Mouse (Mus musculus): ENCODE results near the gene Cd96. TPM values are rescaled to one million over a fixed set of nuclear protein-coding genes. Genes with fewer than 3 reads are reported as not detected.

Gene Cd96
- polyA plus RNA-seq, 1 experiment = not detected

- no peak for TF ChIP-seq MAX (IDR thresholded peaks at IDR 0.05; ENCODE audit: low read depth)
- TF ChIP-seq POLR2A (IDR thresholded peaks at IDR 0.05; ENCODE audit: insufficient read length, low read depth) = no peak
- TF ChIP-seq E2F4 (IDR thresholded peaks at IDR 0.05; ENCODE audit: insufficient read depth) = no peak
- no peak for TF ChIP-seq MYOG (IDR thresholded peaks at IDR 0.05; ENCODE audit: control insufficient read depth in 1 of 3, insufficient read depth in 1 of 3, insufficient read length in 2 of 3, low read depth in 2 of 3)
- no peak for TF ChIP-seq USF1 (IDR thresholded peaks at IDR 0.05; ENCODE audit: low read depth)
- no peak for TF ChIP-seq MYOD1 (IDR thresholded peaks at IDR 0.05; ENCODE audit: control insufficient read depth in 1 of 3, insufficient read length in 2 of 3, low read depth in 2 of 3)
- no peak for TF ChIP-seq TCF12 (IDR thresholded peaks at IDR 0.05; ENCODE audit: insufficient read depth, poor library complexity, severe bottlenecking)
- TF ChIP-seq CEBPB (IDR thresholded peaks at IDR 0.05; ENCODE audit: insufficient read depth, poor library complexity, severe bottlenecking) = no peak
- no peak for TF ChIP-seq POLR2AphosphoS2 (IDR thresholded peaks at IDR 0.05; ENCODE audit: insufficient read length, low read depth)
- TF ChIP-seq TCF3 (IDR thresholded peaks at IDR 0.05; ENCODE audit: insufficient read length, low read depth) = no peak
- no peak for TF ChIP-seq SRF (IDR thresholded peaks at IDR 0.05; ENCODE audit: control insufficient read depth, insufficient read length, low read depth)
- no peak for TF ChIP-seq REST (IDR thresholded peaks at IDR 0.05; ENCODE audit: insufficient read depth, insufficient read length)
Measured at GRCm38 (mm10) chr16:46092935-46093334, 27.1 kb downstream of the Cd96 start.

GRCm38 (mm10) chr16:46086874-46087473 is 33.1 kb downstream of the Cd96 start:
- Histone ChIP-seq H3K79me2 (ENCODE audit: control insufficient read depth, insufficient read depth) (no peaks in the 10 kb centered on the region), H3K36me3 (ENCODE audit: control insufficient read depth, insufficient read depth) (no peaks in the 10 kb centered on the region), H3K4me2 (ENCODE audit: low read depth) (no peak overlapping the region), H3K27me3 (ENCODE audit: control insufficient read depth, insufficient read depth, insufficient read length) (no peaks in the 10 kb centered on the region), H3ac (ENCODE audit: control insufficient read depth, insufficient read length) (no peak overlapping the region), H3K4me3 (no peak overlapping the region)
- TF ChIP-seq CEBPB (IDR thresholded peaks at IDR 0.05; ENCODE audit: insufficient read depth, poor library complexity, severe bottlenecking) (no peak), REST (IDR thresholded peaks at IDR 0.05; ENCODE audit: insufficient read depth, insufficient read length) (no peak)

More at GRCm38 (mm10) chr16:46092935-46093334, 27.1 kb downstream of the Cd96 start:
- Histone ChIP-seq H3K27me3 (ENCODE audit: control insufficient read depth, insufficient read depth, insufficient read length) (no peaks in the 10 kb centered on the region), H3K36me3 (ENCODE audit: control insufficient read depth, insufficient read depth) (no peaks in the 10 kb centered on the region), H3K79me2 (ENCODE audit: control insufficient read depth, insufficient read depth) (no peaks in the 10 kb centered on the region), H3K4me3 (no peak overlapping the region), H3ac (ENCODE audit: control insufficient read depth, insufficient read length) (no peak overlapping the region), H3K4me2 (ENCODE audit: low read depth) (no peak overlapping the region)

- Histone ChIP-seq H3K36me3 (ENCODE audit: control insufficient read depth, insufficient read depth) (no peaks in the 10 kb centered on the region), H3ac (ENCODE audit: control insufficient read depth, insufficient read length) (no peak overlapping the region), H3K79me2 (ENCODE audit: control insufficient read depth, insufficient read depth) (no peaks in the 10 kb centered on the region), H3K4me3 (no peak overlapping the region), H3K4me2 (ENCODE audit: low read depth) (no peak overlapping the region), H3K27me3 (ENCODE audit: control insufficient read depth, insufficient read depth, insufficient read length) (no peaks in the 10 kb centered on the region)
- TF ChIP-seq MAX (IDR thresholded peaks at IDR 0.05; ENCODE audit: low read depth) = no peak
- no peak for TF ChIP-seq USF1 (IDR thresholded peaks at IDR 0.05; ENCODE audit: low read depth)
- TF ChIP-seq SRF (IDR thresholded peaks at IDR 0.05; ENCODE audit: control insufficient read depth, insufficient read length, low read depth) = no peak
- TF ChIP-seq TCF12 (IDR thresholded peaks at IDR 0.05; ENCODE audit: insufficient read depth, poor library complexity, severe bottlenecking) = no peak
- no peak for TF ChIP-seq MYOD1 (IDR thresholded peaks at IDR 0.05; ENCODE audit: control insufficient read depth in 1 of 3, insufficient read length in 2 of 3, low read depth in 2 of 3)
- TF ChIP-seq REST (IDR thresholded peaks at IDR 0.05; ENCODE audit: insufficient read depth, insufficient read length) = no peak
- TF ChIP-seq POLR2AphosphoS2 (IDR thresholded peaks at IDR 0.05; ENCODE audit: insufficient read length, low read depth) = no peak
- no peak for TF ChIP-seq E2F4 (IDR thresholded peaks at IDR 0.05; ENCODE audit: insufficient read depth)
- no peak for TF ChIP-seq MYOG (IDR thresholded peaks at IDR 0.05; ENCODE audit: control insufficient read depth in 1 of 3, insufficient read depth in 1 of 3, insufficient read length in 2 of 3, low read depth in 2 of 3)
- no peak for TF ChIP-seq CEBPB (IDR thresholded peaks at IDR 0.05; ENCODE audit: insufficient read depth, poor library complexity, severe bottlenecking)
- no peak for TF ChIP-seq POLR2A (IDR thresholded peaks at IDR 0.05; ENCODE audit: insufficient read length, low read depth)
- no peak for TF ChIP-seq TCF3 (IDR thresholded peaks at IDR 0.05; ENCODE audit: insufficient read length, low read depth)
Measured at GRCm38 (mm10) chr16:46068000-46068399, 52.1 kb downstream of the Cd96 start.

- H3ac ChIP-seq (ENCODE audit: control insufficient read depth, insufficient read length) = no peak overlapping the region
- no peaks in the 10 kb centered on the region for H3K79me2 ChIP-seq (ENCODE audit: control insufficient read depth, insufficient read depth)
- H3K4me2 ChIP-seq (ENCODE audit: low read depth) = no peak overlapping the region
- H3K36me3 ChIP-seq (ENCODE audit: control insufficient read depth, insufficient read depth) = no peaks in the 10 kb centered on the region
- no peak overlapping the region for H3K4me3 ChIP-seq
- H3K27me3 ChIP-seq (ENCODE audit: control insufficient read depth, insufficient read depth, insufficient read length) = no peaks in the 10 kb centered on the region
- TF ChIP-seq TCF12 (IDR thresholded peaks at IDR 0.05; ENCODE audit: insufficient read depth, poor library complexity, severe bottlenecking) (no peak), MYOD1 (IDR thresholded peaks at IDR 0.05; ENCODE audit: control insufficient read depth in 1 of 3, insufficient read length in 2 of 3, low read depth in 2 of 3) (no peak), TCF3 (IDR thresholded peaks at IDR 0.05; ENCODE audit: insufficient read length, low read depth) (no peak), CEBPB (IDR thresholded peaks at IDR 0.05; ENCODE audit: insufficient read depth, poor library complexity, severe bottlenecking) (no peak), MAX (IDR thresholded peaks at IDR 0.05; ENCODE audit: low read depth) (no peak), POLR2AphosphoS2 (IDR thresholded peaks at IDR 0.05; ENCODE audit: insufficient read length, low read depth) (no peak), POLR2A (IDR thresholded peaks at IDR 0.05; ENCODE audit: insufficient read length, low read depth) (no peak), USF1 (IDR thresholded peaks at IDR 0.05; ENCODE audit: low read depth) (no peak)
Measured at GRCm38 (mm10) chr16:46063278-46063677, 56.8 kb downstream of the Cd96 start.

GRCm38 (mm10) chr16:46046906-46047305 is 73.1 kb downstream of the Cd96 start:
- no peak overlapping the region for H3ac ChIP-seq (ENCODE audit: control insufficient read depth, insufficient read length)
- TF ChIP-seq REST (IDR thresholded peaks at IDR 0.05; ENCODE audit: insufficient read depth, insufficient read length) = no peak
- TF ChIP-seq POLR2AphosphoS2 (IDR thresholded peaks at IDR 0.05; ENCODE audit: insufficient read length, low read depth) = no peak
- TF ChIP-seq TCF3 (IDR thresholded peaks at IDR 0.05; ENCODE audit: insufficient read length, low read depth) = no peak
- no peak for TF ChIP-seq POLR2A (IDR thresholded peaks at IDR 0.05; ENCODE audit: insufficient read length, low read depth)
- no peak for TF ChIP-seq E2F4 (IDR thresholded peaks at IDR 0.05; ENCODE audit: insufficient read depth)
- TF ChIP-seq USF1 (IDR thresholded peaks at IDR 0.05; ENCODE audit: low read depth) = no peak
- TF ChIP-seq MYOG (IDR thresholded peaks at IDR 0.05; ENCODE audit: control insufficient read depth in 1 of 3, insufficient read depth in 1 of 3, insufficient read length in 2 of 3, low read depth in 2 of 3) = no peak
- TF ChIP-seq SRF (IDR thresholded peaks at IDR 0.05; ENCODE audit: control insufficient read depth, insufficient read length, low read depth) = no peak
- TF ChIP-seq MYOD1 (IDR thresholded peaks at IDR 0.05; ENCODE audit: control insufficient read depth in 1 of 3, insufficient read length in 2 of 3, low read depth in 2 of 3) = no peak
- no peak for TF ChIP-seq MAX (IDR thresholded peaks at IDR 0.05; ENCODE audit: low read depth)
- TF ChIP-seq TCF12 (IDR thresholded peaks at IDR 0.05; ENCODE audit: insufficient read depth, poor library complexity, severe bottlenecking) = no peak
- TF ChIP-seq CEBPB (IDR thresholded peaks at IDR 0.05; ENCODE audit: insufficient read depth, poor library complexity, severe bottlenecking) = no peak
- no peak overlapping the region for H3K4me2 ChIP-seq (ENCODE audit: low read depth)
- no peak overlapping the region for H3K4me3 ChIP-seq
- no peaks in the 10 kb centered on the region for H3K79me2 ChIP-seq (ENCODE audit: control insufficient read depth, insufficient read depth)
- no peaks in the 10 kb centered on the region for H3K27me3 ChIP-seq (ENCODE audit: control insufficient read depth, insufficient read depth, insufficient read length)
- H3K36me3 ChIP-seq (ENCODE audit: control insufficient read depth, insufficient read depth) = no peaks in the 10 kb centered on the region

Data from myocyte (in vitro differentiated cells).